Mouse (Mus musculus) heart, postnatal 25 days (tissue): ENCODE measurements around the gene Trmt61a. TPM values are rescaled to one million over a fixed set of nuclear protein-coding genes. Genes with fewer than 3 reads are reported as not detected.
"Not testable (repeated sequence)": the region's sequence is repeated elsewhere in the genome, so short reads cannot be mapped to it uniquely, and the experiment has no call there.

Experiments used
- DNase-seq: peaks from one replicate; pipeline ENCODE4 v3.0.0; 2022; ENCODE audit warnings: low spot score
- intact Hi-C: fragments of 180-260 bp; cut with DNase I; formaldehyde crosslinking; loops from one replicate; pipeline ENCODE4 v1.15.1; 2025
- total RNA-seq, 2 experiments: library from RNA; stranded (reverse); gene quantifications; 2 replicates each; pipeline ENCODE4 v1.2.3; 2021

Trmt61a gene
- total RNA-seq, 2 experiments from 2014 or later = 4.4 to 5.7 TPM

DNA sequence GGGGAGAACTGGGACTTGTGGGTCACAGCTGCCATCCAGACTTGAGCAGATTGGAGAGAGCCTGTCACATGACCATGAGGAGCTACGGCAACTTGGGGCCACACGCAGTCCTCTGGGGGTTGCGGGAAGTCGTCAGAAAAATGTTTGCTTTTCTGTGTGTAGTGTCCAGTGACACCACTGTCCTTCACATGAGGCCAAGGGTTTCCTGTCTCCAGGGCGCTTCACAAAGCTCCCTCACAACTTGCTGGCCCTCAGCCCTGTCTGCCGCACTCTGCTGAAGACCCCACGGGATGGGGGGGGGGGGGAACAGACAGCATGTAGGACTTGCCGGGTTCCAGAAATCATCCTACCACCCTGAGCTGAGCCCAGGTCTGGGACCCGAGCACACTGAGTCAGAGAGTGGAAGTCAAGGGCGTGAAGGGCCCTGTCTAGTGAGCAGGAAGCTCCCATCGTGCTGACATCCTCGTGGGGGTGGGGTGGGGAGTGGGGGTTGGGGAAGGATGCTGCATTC is 16.4 kb downstream of the Trmt61a start:
- DNase-seq = no peak
- intact Hi-C loops = no loop called here

DNA sequence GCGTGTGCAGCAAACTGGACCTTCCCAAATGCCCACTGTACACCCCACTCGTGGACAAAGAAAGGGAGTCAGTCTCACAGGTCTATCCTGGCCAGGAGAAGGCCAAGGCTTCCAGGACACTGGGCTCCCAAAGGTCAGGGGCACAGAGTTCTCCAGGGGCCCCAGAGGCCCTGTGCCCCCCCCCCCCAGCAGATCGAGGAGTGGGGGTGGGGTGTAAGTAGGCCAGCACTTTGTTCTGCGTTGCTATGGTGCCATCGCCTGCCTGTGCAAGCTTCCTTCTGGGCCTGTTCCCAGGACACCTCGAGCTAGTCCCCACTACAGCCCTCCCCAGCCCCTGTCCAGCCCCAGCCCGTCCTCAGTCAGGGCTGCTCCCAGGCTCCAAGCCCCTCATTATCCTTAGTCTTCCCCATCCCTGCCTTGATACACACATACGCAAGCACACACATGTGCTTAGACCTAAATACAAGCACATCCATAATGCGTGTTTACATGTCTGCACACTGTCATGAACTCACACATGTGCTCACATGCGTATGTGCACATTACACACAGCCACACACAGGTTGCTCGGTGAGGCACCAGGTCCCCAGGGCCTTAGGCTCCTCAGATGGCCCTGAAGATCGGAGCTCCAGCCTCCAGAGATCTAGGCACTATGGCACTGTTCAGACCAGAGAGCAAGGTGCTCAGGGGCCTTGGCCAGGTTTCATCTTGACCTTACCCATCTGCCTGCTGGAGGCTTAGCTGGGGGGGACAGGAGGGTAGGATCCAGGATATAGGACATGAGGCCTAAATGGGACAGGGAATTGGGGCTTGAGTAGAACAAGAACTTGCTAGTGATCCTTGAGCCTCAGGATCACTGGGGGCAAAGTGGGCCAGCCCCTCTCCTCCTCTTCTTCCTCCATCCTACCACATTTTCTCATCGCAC is 17.2 kb downstream of the Trmt61a start:
- intact Hi-C loops = no loop called here
- no peak for DNase-seq

DNA sequence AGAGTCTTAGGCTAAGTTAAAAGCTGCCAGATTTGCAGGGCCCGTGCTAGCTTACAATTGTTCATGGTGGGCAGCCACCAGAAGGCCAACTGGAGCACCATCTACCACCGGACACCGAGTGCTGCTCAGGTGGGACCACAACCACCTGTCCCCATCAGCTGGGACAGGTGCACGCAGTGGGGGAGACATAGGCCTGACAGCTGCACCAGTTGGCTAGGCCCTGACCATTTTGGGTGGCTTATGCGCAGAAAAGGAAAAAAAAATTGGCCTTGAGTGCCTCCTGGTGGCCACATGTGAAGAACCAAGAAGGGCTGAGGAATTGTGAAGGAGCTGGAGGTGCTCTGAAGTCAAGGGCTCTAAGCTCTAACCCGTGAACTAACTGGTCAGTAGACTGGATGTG is 18.3 kb downstream of the Trmt61a start:
- DNase-seq = peak; percentile 44
- intact Hi-C loops = loop anchor here (1.0 kb wide), 1 partner anchor 28 kb away; no protein-coding TSS in a partner anchor

DNA sequence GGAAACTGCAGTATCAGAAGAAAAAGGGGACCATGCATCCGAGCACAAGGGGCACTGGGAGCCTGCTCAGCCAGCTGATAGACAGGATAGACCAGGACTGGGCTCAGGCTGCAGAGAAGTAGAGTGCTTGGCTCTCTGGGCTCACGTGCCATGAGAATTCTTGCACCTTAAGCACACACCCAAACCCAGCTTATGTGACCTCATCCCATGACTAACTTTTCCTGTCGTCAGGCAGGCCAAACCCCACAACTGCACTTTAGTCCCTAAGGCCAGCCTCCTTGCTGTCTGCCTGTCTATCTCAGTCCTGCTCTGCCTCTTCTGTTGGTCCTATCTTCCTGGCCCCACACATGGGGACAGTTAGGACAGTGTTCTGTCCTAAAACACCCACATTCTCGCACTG is 19.8 kb downstream of the Trmt61a start:
- intact Hi-C loops = loop anchor here (2.0 kb wide), 1 partner anchor 35 kb away; no protein-coding TSS in a partner anchor
- no peak for DNase-seq

DNA sequence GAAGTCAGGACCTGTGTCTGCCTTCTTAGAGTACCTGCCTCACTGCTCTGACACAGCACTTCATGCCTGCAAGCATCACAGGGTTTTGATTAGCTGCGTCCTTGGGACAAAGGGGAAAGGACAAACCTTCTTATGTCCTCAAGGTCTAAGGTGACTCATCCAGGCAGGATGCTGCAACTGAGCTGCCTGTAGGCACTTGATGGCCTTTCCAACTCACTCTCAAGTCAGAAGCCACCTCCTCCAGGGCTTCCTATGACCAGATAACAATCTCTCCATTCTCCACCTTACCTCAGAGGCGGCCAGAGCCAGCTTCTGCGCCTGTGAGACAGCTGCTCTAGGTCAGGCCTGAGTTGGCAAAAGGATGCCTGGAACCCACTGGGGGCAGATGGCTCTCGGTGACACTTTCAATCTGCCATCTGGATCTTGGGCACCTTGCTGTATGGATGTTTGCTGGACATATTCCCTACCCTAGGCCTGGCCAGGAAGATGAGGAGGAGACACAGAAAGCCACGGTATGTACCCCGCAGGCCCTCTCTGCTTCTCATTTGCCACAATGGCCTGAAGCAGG is 20.5 kb downstream of the Trmt61a start:
- intact Hi-C loops = loop anchor here (2.0 kb wide), 1 partner anchor 34 kb away; no protein-coding TSS in a partner anchor
- no peak for DNase-seq

GRCm38 (mm10) chr12:111699542-111699941 is 21.6 kb downstream of the Trmt61a start:
- intact Hi-C loops = loop anchor here (2.0 kb wide), 1 partner anchor 33 kb away; no protein-coding TSS in a partner anchor
- no peak for DNase-seq

GRCm38 (mm10) chr12:111700920-111701458 is 23.1 kb downstream of the Trmt61a start:
- intact Hi-C loops = no loop called here
- DNase-seq = no peak

GRCm38 (mm10) chr12:111703301-111703700 is 25.4 kb downstream of the Trmt61a start:
- DNase-seq = no peak
- intact Hi-C loops = no loop called here

DNA sequence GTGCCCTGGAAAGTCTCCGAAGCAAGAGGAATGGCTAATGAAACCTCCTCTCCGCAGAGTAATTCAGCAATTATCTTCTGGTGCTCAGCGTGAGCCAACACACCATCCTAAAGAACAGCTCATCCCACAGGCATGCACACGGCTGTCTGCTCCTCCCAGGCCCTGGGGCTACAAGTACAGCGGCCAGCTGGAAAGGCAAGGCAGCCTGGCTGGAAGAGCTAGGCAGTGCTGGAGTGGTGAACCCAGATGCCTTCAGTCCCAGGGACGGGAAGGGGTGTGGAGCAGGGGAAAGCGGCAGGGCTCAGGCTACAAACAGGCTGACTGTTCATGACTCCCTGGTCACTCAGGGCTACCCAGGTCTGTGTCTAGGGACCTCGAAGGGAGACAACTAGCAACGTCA is 26.7 kb downstream of the Trmt61a start:
- peak; percentile 77 for DNase-seq
- intact Hi-C loops = no loop called here

DNA sequence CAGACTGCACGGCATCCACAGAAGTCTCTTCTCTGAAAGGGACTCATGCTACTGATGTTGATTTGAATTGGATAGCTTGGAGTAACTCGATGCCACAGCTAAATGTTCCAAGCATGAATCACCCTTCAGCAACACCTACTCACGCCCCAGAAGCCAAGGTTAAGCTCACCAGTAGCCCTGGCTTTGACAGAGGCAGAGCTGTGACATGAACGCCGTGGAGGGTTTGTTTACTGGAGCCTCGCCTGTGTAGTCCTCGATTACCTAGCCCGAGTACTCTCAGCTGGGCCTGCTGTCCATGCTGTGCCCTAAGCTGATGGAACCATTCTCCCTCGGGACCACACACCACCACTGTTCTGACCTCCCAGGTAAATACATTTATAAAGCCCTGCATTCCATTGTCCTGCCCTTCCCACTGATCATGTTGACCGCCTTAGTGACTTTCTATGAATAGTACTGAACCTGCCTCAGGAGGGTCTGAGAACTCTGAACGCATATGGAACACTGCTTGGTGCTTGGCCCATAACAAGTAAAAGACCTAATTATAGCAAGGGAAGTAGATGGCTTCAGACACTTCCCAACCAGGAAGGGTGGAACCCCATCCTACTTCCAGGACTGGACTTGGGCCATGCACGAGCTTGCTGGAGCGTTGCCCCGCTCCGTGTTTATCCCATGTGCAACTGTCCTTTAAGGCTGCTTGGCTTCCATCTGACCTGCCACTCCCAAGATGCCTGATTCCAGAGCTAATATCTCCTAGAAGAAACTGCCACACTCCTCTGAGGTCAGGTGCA is 27.5 kb downstream of the Trmt61a start:
- intact Hi-C loops = no loop called here
- DNase-seq = peak; percentile 85

DNA sequence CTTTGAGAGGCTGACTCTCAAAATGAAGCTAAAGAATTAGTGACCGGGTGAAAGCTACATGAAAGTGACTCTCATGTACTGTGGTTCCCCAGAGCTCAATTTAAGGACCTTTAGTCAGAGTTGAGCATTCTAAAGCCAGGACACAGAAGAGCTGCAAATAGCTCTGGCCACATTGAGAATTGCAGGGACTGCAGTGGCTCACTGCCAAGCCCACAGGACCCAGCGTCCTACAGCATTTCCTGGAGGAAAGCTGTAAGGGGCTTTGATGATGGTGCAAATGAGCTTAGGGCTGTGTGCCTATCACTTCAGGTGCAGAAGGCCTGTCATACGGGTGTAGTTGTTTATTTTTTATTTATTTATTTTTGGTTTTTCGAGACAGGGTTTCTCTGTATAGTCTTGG is 30.3 kb downstream of the Trmt61a start:
- intact Hi-C loops = no loop called here
- no peak for DNase-seq

DNA sequence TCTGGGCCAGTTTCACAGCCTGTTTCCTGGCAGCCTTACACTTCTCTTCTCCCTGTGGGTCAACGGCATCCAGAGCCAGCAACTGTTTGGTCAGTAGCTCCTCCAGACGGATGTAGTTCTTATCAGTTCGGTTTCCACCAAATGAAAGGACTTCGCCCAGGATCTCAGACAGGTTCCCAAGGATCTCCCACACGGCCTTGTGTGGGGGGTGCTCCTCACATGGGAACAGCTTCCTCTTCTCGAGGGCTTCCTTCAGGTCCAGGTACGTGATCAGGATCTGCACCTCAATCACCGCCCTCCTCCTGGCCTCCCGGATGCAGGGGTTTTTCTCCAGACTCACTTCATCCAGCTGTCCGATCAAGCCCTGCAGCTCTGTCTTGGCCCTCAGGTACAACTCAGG is 32.2 kb downstream of the Trmt61a start:
- DNase-seq = no peak
- intact Hi-C loops = no loop called here

DNA sequence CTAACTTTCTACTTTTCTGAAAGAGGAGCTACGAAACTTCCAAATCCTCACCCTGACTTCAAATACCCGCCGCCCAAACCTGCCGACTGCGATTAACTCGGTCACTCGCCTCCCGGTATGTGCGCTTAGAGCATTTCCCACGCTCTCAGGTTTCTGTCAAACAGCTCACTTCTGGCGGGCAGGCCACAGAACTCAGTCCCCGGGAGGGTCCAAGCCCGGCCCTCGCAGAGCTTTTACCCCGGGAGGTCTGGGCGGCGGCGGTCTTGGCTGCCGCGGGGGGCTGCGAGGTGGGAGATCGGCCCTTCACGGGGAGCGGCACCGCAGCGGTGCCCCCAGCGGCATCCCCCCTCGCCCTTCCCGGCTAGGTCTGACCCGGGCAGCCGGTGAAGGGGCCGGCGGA is 34.6 kb downstream of the Trmt61a start:
- intact Hi-C loops = no loop called here
- DNase-seq = no peak

- intact Hi-C loops = no loop called here
- DNase-seq = peak; percentile 79
Measured at GRCm38 (mm10) chr12:111713004-111713651, 35.2 kb downstream of the Trmt61a start, which contains the start of the genes Bag5 and Apopt1. Bag5 (minus strand) TSS chr12:111713257. Apopt1 (plus strand) TSS chr12:111713261.

- intact Hi-C loops, DNase-seq: not testable (repeated sequence)
Measured at GRCm38 (mm10) chr12:111713880-111714279, 36.0 kb downstream of the Trmt61a start.

- DNase-seq = no peak
- intact Hi-C loops = no loop called here
Measured at GRCm38 (mm10) chr12:111716505-111716904, 38.6 kb downstream of the Trmt61a start.

DNA sequence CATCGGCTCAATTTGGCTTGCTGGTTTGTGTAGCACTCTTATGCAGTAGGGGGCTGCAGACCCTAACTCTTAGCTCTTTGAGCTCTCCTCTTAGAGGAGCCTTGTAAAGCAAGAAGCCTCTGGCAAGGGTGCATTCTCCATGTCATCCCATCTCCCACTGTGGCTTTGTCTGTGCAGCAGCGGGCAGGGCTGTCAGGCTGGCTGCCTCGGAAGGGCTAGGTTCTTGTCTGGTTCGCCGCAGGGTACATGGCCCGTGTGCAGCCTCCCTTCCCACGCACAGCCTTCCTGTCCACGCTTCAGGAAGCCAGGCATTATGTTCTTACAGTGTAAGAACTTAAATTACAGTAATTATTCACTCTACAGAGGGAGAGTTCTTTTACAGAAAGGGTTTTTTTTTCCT is 40.8 kb downstream of the Trmt61a start:
- intact Hi-C loops = no loop called here

DNA sequence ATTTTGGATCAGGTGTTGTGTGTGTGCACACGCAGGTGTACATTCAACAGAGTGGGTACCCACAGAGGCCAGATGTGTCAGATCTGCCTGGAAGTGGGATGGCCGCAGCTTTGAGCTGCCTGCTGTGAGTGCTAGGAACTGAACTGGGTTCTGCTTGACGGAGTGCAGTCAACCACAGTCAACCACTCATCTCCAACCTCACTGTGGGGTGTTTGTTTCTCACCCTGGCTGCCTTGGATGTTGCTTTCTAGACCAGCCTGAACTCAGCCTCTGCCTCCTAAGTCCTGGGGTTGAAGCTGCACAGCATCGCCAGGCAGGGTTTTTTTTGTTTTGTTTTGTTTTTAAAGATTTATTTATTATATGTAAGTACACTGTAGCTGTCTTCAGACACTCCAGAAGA is 42.3 kb downstream of the Trmt61a start:
- intact Hi-C loops = no loop called here
- DNase-seq = no peak

More for the DNA sequence above, 40.8 kb downstream of the Trmt61a start:
- no peak for DNase-seq

GRCm38 (mm10) chr12:111722654-111723053 is 44.7 kb downstream of the Trmt61a start:
- no peak for DNase-seq
- intact Hi-C loops = no loop called here
